Mouse (Mus musculus): ENCODE data around the gene Gm5426. TPM values are rescaled to one million over a fixed set of nuclear protein-coding genes. Genes with fewer than 3 reads are reported as not detected.
"Not testable (repeated sequence)": the region's sequence is repeated elsewhere in the genome, so short reads cannot be mapped to it uniquely, and the experiment has no call there.

The Gm5426 gene
- polyA plus RNA-seq, 1 experiment from 2014 or later = not detected

DNA sequence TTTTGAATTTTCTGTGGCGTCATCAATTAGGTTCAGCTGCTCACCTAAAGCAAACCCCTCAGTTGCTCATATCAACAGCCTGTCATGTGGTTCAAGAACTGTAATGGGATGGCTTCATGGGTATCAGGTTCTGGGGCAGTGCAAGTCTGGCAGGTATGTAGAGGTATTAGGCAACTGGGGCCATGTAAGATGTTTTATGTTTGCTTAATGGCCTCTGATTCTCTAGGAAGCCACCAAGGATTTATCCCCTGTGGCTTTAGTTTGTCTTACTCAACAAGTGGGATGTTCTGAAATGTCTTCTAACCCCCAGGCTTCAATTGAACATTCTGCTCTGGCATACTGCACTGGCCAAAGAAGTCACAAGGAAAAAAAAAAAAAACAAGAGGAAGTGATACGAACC lies 15.6 kb upstream of the Gm5426 start:
- no peaks in the 10 kb centered on the region; the same call in 1 of the 2 replicates for H3K4me1 ChIP-seq
- ATAC-seq (ENCODE audit: low FRiP score) = no peak
- 84% methylated on average over 2 of the region's 2 CpGs for WGBS
- no peak overlapping the region for H3K4me3 ChIP-seq
- H3K27me3 ChIP-seq = no peaks in the 10 kb centered on the region
- H3K4me2 ChIP-seq (replicated peaks) = no peak overlapping the region
- no peak overlapping the region for H3K27ac ChIP-seq
- H3K9ac ChIP-seq = no peak overlapping the region
- no peaks in the 10 kb centered on the region for H3K9me3 ChIP-seq (replicated peaks)
- no peaks in the 10 kb centered on the region for H3K36me3 ChIP-seq

GRCm38 (mm10) chr10:96121249-96122010 lies 15.0 kb upstream of the Gm5426 start:
- no peak for ATAC-seq (ENCODE audit: low FRiP score)
- WGBS = 78% methylated on average over 4 of the region's 4 CpGs
- no peaks in the 10 kb centered on the region; the same call in 1 of the 2 replicates for H3K4me1 ChIP-seq

DNA sequence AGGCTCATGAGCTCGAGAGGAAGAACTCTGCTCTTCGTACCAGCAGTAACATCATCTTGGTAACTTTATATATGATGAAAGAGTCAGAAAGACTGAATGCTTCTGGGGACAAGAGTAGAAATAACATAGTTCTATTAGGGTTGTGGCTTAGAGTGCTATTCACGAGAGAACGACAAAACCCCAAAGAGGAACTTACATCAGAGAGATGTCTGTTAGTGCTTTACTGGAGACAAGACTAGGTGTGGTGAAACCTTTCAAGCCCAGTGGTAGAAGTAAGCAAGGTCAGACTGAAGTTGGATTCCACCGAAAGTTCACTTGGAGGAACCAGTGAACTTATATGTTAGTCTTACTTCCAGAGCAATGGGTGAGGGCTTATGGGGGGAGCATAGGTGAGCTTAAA lies 12.5 kb upstream of the Gm5426 start:
- H3K9ac ChIP-seq = no peak overlapping the region
- no peak overlapping the region for H3K4me3 ChIP-seq
- H3K27me3 ChIP-seq = no peaks in the 10 kb centered on the region
- no peak overlapping the region for H3K4me2 ChIP-seq (replicated peaks)
- WGBS = 84% methylated on average over 5 of the region's 5 CpGs
- ATAC-seq (ENCODE audit: low FRiP score) = no peak
- H3K4me1 ChIP-seq = no peaks in the 10 kb centered on the region; the same call in 1 of the 2 replicates
- H3K27ac ChIP-seq = no peak overlapping the region
- no peaks in the 10 kb centered on the region for H3K36me3 ChIP-seq
- no peaks in the 10 kb centered on the region for H3K9me3 ChIP-seq (replicated peaks)

More at GRCm38 (mm10) chr10:96121249-96122010, 15.0 kb upstream of the Gm5426 start:
- no peak overlapping the region for H3K4me2 ChIP-seq (replicated peaks)
- H3K36me3 ChIP-seq = no peaks in the 10 kb centered on the region
- no peak overlapping the region for H3K4me3 ChIP-seq
- no peaks in the 10 kb centered on the region for H3K9me3 ChIP-seq (replicated peaks)
- no peaks in the 10 kb centered on the region for H3K27me3 ChIP-seq
- H3K9ac ChIP-seq = no peak overlapping the region
- no peak overlapping the region for H3K27ac ChIP-seq

GRCm38 (mm10) chr10:96124290-96124689 lies 12.1 kb upstream of the Gm5426 start:
- Histone ChIP-seq H3K4me2 (replicated peaks) (no peak overlapping the region), H3K4me3 (no peak overlapping the region), H3K9me3 (replicated peaks) (no peaks in the 10 kb centered on the region), H3K27ac (no peak overlapping the region), H3K9ac (no peak overlapping the region), H3K27me3 (no peaks in the 10 kb centered on the region), H3K4me1 (no peaks in the 10 kb centered on the region; the same call in 1 of the 2 replicates), H3K36me3 (no peaks in the 10 kb centered on the region)
- 88% methylated on average over 1 of the region's 1 CpGs for WGBS
- no peak for ATAC-seq (ENCODE audit: low FRiP score)

GRCm38 (mm10) chr10:96125771-96126454 lies 10.5 kb upstream of the Gm5426 start:
- H3K27ac ChIP-seq = no peak overlapping the region
- H3K4me3 ChIP-seq = no peak overlapping the region
- no peaks in the 10 kb centered on the region for H3K36me3 ChIP-seq
- WGBS = 60% methylated on average over 9 of the region's 9 CpGs
- H3K9me3 ChIP-seq (replicated peaks) = no peaks in the 10 kb centered on the region
- no peak for ATAC-seq (ENCODE audit: low FRiP score)
- H3K9ac ChIP-seq = no peak overlapping the region
- H3K4me1 ChIP-seq = no peaks in the 10 kb centered on the region; the same call in 1 of the 2 replicates
- H3K27me3 ChIP-seq = no peaks in the 10 kb centered on the region
- no peak overlapping the region for H3K4me2 ChIP-seq (replicated peaks)

GRCm38 (mm10) chr10:96129213-96129612 lies 7.2 kb upstream of the Gm5426 start:
- Histone ChIP-seq H3K9ac (no peak overlapping the region), H3K9me3 (replicated peaks) (no peaks in the 10 kb centered on the region), H3K27me3 (no peaks in the 10 kb centered on the region), H3K36me3 (no peaks in the 10 kb centered on the region), H3K27ac (no peak overlapping the region), H3K4me1 (no peaks in the 10 kb centered on the region; the same call in 1 of the 2 replicates), H3K4me3 (no peak overlapping the region), H3K4me2 (replicated peaks) (no peak overlapping the region)
- ATAC-seq (ENCODE audit: low FRiP score) = no peak
- 83% methylated on average over 2 of the region's 2 CpGs for WGBS

GRCm38 (mm10) chr10:96130406-96130805 lies 6.0 kb upstream of the Gm5426 start:
- Histone ChIP-seq H3K36me3 (no peaks in the 10 kb centered on the region), H3K27me3 (no peaks in the 10 kb centered on the region), H3K27ac (no peak overlapping the region), H3K9ac (no peak overlapping the region), H3K4me2 (replicated peaks) (no peak overlapping the region), H3K9me3 (replicated peaks) (no peaks in the 10 kb centered on the region), H3K4me1 (no peaks in the 10 kb centered on the region; the same call in 1 of the 2 replicates), H3K4me3 (no peak overlapping the region)
- WGBS = 86% methylated on average over 3 of the region's 3 CpGs
- no peak for ATAC-seq (ENCODE audit: low FRiP score)

GRCm38 (mm10) chr10:96131112-96131511 lies 5.3 kb upstream of the Gm5426 start:
- Histone ChIP-seq H3K4me3 (no peak overlapping the region), H3K27ac (no peak overlapping the region), H3K4me1 (no peaks in the 10 kb centered on the region), H3K27me3 (no peaks in the 10 kb centered on the region), H3K4me2 (replicated peaks) (no peak overlapping the region), H3K9me3 (replicated peaks) (no peaks in the 10 kb centered on the region), H3K36me3 (no peaks in the 10 kb centered on the region), H3K9ac (no peak overlapping the region)
- WGBS = 92% methylated on average over 6 of the region's 6 CpGs
- no peak for ATAC-seq (ENCODE audit: low FRiP score)

DNA sequence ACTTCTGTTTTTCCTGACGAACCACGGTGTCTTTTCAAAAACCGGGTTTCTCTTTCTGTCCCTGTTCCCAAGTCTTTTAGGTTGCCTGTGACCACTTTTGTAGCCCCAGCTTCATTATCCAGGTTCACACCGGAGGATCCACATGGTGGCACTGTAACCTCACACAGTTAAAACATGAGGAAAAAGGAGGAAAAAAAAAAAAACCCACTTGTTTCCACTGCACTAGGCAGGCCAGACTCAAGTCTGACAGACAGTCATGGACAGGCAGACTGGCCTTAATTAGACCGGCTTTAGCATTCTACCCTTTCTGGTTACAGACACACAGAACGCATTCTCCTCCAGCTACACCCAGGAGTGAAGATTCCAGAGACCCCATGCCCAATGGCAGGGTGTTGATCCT lies 4.2 kb upstream of the Gm5426 start:
- Histone ChIP-seq H3K9me3 (replicated peaks) (no peaks in the 10 kb centered on the region), H3K9ac (no peak overlapping the region), H3K27ac (no peak overlapping the region), H3K36me3 (no peaks in the 10 kb centered on the region), H3K4me2 (replicated peaks) (no peak overlapping the region), H3K4me1 (no peaks in the 10 kb centered on the region), H3K4me3 (no peak overlapping the region), H3K27me3 (no peaks in the 10 kb centered on the region)
- 30% methylated on average over 6 of the region's 6 CpGs for WGBS
- no peak for ATAC-seq (ENCODE audit: low FRiP score)

DNA sequence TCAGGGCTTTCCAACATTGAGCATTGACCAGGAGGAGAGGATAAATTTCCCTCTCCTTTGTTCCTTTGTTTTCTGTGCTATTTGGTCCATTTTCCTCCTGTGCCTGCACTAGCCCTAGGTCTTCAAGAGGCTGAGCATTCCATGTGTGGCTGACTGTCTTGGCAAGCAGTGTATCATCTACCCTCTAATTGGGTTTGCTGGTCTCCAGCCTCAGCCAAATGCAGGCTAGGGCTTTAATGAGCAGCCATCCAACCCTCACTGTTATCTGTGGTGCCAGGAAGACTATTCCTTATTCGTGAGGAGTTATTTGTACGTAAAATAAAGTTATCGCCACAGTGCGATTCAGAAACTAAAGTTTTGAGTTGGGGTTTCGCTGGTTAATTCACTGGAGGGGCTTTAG lies 2.2 kb downstream of the Gm5426 start:
- no peak for ATAC-seq (ENCODE audit: low FRiP score)
- Histone ChIP-seq H3K4me3 (no peak overlapping the region), H3K36me3 (no peaks in the 10 kb centered on the region), H3K9me3 (replicated peaks) (no peaks in the 10 kb centered on the region), H3K4me2 (replicated peaks) (no peak overlapping the region), H3K27me3 (no peaks in the 10 kb centered on the region), H3K27ac (no peak overlapping the region), H3K9ac (no peak overlapping the region), H3K4me1 (no peaks in the 10 kb centered on the region)
- 94% methylated on average over 5 of the region's 5 CpGs for WGBS

DNA sequence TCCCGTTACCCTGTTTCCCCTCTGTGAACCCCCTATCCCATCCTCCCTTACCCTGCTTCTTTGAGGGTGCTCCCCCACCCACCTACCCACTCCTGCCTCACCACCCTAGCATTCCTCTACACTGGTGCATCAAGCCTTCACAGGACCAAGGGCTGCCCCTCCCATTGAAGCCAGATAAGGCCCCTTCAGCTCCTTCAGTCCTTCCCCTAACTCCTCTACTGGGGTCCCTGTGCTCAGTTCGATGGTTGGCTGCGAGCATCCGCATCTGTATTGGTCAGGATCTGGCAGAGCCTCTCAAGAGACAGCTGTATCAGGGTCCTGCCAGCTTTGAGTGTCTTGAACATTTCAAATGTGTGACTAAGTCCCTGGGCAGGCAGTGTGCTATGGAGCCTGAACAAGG lies 2.9 kb downstream of the Gm5426 start:
- 90% methylated on average over 4 of the region's 4 CpGs for WGBS
- ATAC-seq (ENCODE audit: low FRiP score) = not testable (repeated sequence)

GRCm38 (mm10) chr10:96146578-96146977 lies 10.2 kb downstream of the Gm5426 start:
- ATAC-seq (ENCODE audit: low FRiP score) = no peak
- H3K4me3 ChIP-seq = no peak overlapping the region
- H3K4me1 ChIP-seq = peaks cover 8% of the 10 kb centered on the region
- no peaks in the 10 kb centered on the region for H3K9me3 ChIP-seq (replicated peaks)
- no peaks in the 10 kb centered on the region for H3K36me3 ChIP-seq
- 96% methylated on average over 5 of the region's 5 CpGs for WGBS
- no peak overlapping the region for H3K4me2 ChIP-seq (replicated peaks)
- H3K27ac ChIP-seq = no peak overlapping the region
- no peaks in the 10 kb centered on the region for H3K27me3 ChIP-seq
- no peak overlapping the region for H3K9ac ChIP-seq

More for the DNA sequence above, 2.9 kb downstream of the Gm5426 start:
- H3K36me3 ChIP-seq; H3K4me2 ChIP-seq (replicated peaks); H3K9me3 ChIP-seq (replicated peaks); H3K4me1 ChIP-seq; H3K4me3 ChIP-seq; H3K9ac ChIP-seq; H3K27me3 ChIP-seq; H3K27ac ChIP-seq: not testable (repeated sequence)

All from hindbrain, embryonic 12.5 days (tissue).